Mouse (Mus musculus): Measurements from ENCODE around the gene Vrk1. TPM values are rescaled to one million over a fixed set of nuclear protein-coding genes. Genes with fewer than 3 reads are reported as not detected.

Gene Vrk1
- polyA plus RNA-seq, 1 experiment from 2014 or later: 47.0 TPM

GRCm38 (mm10) chr12:106001775-106002174, 8.3 kb upstream of the Vrk1 start:
- Histone ChIP-seq H3K4me3 (no peak overlapping the region), H3K36me3 (no peaks in the 10 kb centered on the region), H3K4me1 (replicated peaks) (no peaks in the 10 kb centered on the region), H3K4me2 (no peak overlapping the region), H3K27ac (ENCODE audit: poor library complexity, severe bottlenecking) (no peak overlapping the region), H3K9ac (no peak overlapping the region), H3K27me3 (replicated peaks) (no peaks in the 10 kb centered on the region), H3K9me3 (replicated peaks) (no peaks in the 10 kb centered on the region; the same call in 1 of the 2 replicates)
- ATAC-seq (ENCODE audit: insufficient number of reproducible peaks, low FRiP score): no peak
- WGBS: 62% methylated on average over 8 of the region's 8 CpGs

DNA sequence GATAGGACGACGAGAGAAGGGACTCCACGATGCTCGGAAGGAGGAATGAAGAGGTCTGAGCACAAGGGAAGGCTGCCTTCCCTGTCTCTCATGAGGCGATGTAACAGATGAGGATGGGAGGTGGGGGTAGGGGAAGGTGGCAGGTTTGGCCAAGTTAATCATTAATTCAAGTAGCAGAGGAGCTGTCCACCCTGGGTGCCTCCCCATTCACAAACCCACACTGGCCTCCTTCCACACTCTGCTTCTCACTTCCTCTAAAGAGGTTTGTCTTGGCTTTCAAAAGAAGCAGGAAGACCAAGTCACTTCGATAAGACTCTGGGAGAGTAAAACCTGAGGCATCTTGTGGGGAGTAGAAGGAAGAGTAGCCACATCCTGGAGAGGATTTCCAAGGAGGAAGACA, 5.3 kb upstream of the Vrk1 start:
- Histone ChIP-seq H3K9ac (no peak overlapping the region), H3K27ac (ENCODE audit: poor library complexity, severe bottlenecking) (no peak overlapping the region), H3K27me3 (replicated peaks) (no peaks in the 10 kb centered on the region), H3K9me3 (replicated peaks) (no peaks in the 10 kb centered on the region; the same call in 1 of the 2 replicates), H3K4me2 (no peak overlapping the region), H3K4me3 (no peak overlapping the region), H3K36me3 (no peaks in the 10 kb centered on the region), H3K4me1 (replicated peaks) (no peaks in the 10 kb centered on the region)
- WGBS: 66% methylated on average over 6 of the region's 6 CpGs
- no peak for ATAC-seq (ENCODE audit: insufficient number of reproducible peaks, low FRiP score)

GRCm38 (mm10) chr12:106006218-106006617, 3.8 kb upstream of the Vrk1 start:
- WGBS: 75% methylated on average over 6 of the region's 6 CpGs
- ATAC-seq (ENCODE audit: insufficient number of reproducible peaks, low FRiP score): no peak
- H3K4me1 ChIP-seq (replicated peaks): peaks cover 2% of the 10 kb centered on the region
- no peak overlapping the region for H3K4me3 ChIP-seq
- no peak overlapping the region for H3K9ac ChIP-seq
- no peak overlapping the region for H3K4me2 ChIP-seq
- H3K36me3 ChIP-seq: no peaks in the 10 kb centered on the region
- no peaks in the 10 kb centered on the region; the same call in 1 of the 2 replicates for H3K9me3 ChIP-seq (replicated peaks)
- no peak overlapping the region for H3K27ac ChIP-seq (ENCODE audit: poor library complexity, severe bottlenecking)
- no peaks in the 10 kb centered on the region for H3K27me3 ChIP-seq (replicated peaks)

GRCm38 (mm10) chr12:106008348-106009050, 1.5 kb upstream of the Vrk1 start:
- Histone ChIP-seq H3K4me2 (peak overlapping the region; percentile 10), H3K4me3 (no peak overlapping the region), H3K27me3 (replicated peaks) (no peaks in the 10 kb centered on the region), H3K4me1 (replicated peaks) (peaks cover 5% of the 10 kb centered on the region), H3K9ac (no peak overlapping the region), H3K36me3 (no peaks in the 10 kb centered on the region), H3K27ac (ENCODE audit: poor library complexity, severe bottlenecking) (no peak overlapping the region; the same call in 1 of the 2 replicates), H3K9me3 (replicated peaks) (no peaks in the 10 kb centered on the region; the same call in 1 of the 2 replicates)
- 57% methylated on average over 22 of the region's 22 CpGs for WGBS
- no peak for ATAC-seq (ENCODE audit: insufficient number of reproducible peaks, low FRiP score)

- Histone ChIP-seq H3K4me1 (replicated peaks) (peaks cover 5% of the 10 kb centered on the region), H3K4me2 (peak overlapping the region; percentile 46), H3K36me3 (no peaks in the 10 kb centered on the region), H3K27ac (ENCODE audit: poor library complexity, severe bottlenecking) (no peak overlapping the region), H3K9ac (peak overlapping the region; percentile 42; the same call in 1 of the 2 replicates), H3K4me3 (peak overlapping the region; percentile 93), H3K27me3 (replicated peaks) (no peaks in the 10 kb centered on the region), H3K9me3 (replicated peaks) (no peaks in the 10 kb centered on the region; the same call in 1 of the 2 replicates)
- 83% methylated on average over 12 of the region's 12 CpGs for WGBS
- ATAC-seq (ENCODE audit: insufficient number of reproducible peaks, low FRiP score): no peak
These were observed 732 bp upstream of the Vrk1 start for GRCm38 (mm10) chr12:106009122-106009870.

GRCm38 (mm10) chr12:106012161-106012560, 2.1 kb downstream of the Vrk1 start:
- Histone ChIP-seq H3K4me3 (no peak overlapping the region), H3K4me2 (no peak overlapping the region), H3K27me3 (replicated peaks) (no peaks in the 10 kb centered on the region), H3K9ac (no peak overlapping the region), H3K36me3 (0 out of 2 replicates have a peak, but pooled peaks cover 4% of the 10 kb centered on the region), H3K9me3 (replicated peaks) (no peaks in the 10 kb centered on the region), H3K27ac (ENCODE audit: poor library complexity, severe bottlenecking) (no peak overlapping the region), H3K4me1 (replicated peaks) (peaks cover 5% of the 10 kb centered on the region)
- 75% methylated on average over 2 of the region's 2 CpGs for WGBS
- no peak for ATAC-seq (ENCODE audit: insufficient number of reproducible peaks, low FRiP score)

DNA sequence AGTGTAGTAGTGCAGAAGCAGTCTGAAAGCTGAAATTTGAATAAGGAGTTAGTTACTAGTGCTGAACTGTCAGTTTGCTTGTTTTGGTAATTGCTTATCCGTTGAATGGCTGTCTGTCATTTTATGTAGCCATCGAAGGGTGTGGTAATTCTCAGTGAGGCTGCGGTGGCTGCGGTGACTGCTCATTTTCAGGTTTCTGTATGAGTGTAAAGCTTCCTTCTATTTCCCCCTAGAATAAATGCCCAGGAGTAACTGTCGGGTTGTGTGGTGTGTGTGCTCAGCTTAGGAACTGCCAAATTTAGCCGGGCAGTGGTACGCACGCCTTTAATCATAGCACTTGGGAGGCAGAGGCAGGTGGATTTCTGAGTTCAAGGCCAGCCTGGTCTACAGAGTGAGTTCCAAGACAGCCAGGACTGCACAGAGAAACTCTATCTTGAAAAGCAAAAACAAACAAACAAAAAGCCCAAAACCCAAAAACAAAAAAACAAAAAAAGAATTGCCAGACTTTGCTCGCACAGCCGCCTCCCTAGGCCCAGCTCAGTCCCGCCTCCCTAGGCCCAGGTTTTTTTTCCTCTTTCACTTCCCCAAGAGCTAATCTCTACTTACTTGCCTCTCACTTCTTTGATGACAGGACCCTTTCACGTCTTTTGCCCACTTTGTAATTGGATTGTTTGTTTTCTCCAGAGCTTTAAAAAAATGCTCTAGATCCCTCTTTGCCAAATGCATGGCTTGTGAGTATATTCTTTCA, 6.4 kb downstream of the Vrk1 start:
- H3K4me2 ChIP-seq: no peak overlapping the region
- no peak for ATAC-seq (ENCODE audit: insufficient number of reproducible peaks, low FRiP score)
- WGBS: 86% methylated on average over 12 of the region's 12 CpGs

DNA sequence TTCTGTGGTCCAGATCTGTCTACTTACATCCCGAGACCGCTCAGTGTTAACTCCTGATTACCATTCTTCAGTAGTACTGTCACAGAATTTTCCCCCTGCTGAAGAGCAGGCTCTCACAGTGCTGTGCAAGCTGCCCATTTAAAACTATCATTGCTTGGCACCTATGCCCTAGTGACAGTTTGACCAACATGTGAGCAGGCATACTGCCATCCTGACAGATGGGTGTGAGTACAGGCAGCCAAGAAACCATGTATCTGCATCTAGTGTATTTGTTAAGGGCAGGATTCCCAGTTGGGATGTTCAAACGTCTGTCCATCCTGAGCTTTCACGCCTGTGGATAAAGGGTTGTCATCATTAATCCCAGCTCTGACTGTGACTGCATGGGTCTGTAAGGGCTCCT, 10.0 kb downstream of the Vrk1 start:
- Histone ChIP-seq H3K9ac (no peak overlapping the region), H3K9me3 (replicated peaks) (no peaks in the 10 kb centered on the region), H3K4me3 (no peak overlapping the region), H3K27me3 (replicated peaks) (no peaks in the 10 kb centered on the region), H3K4me2 (no peak overlapping the region), H3K36me3 (0 out of 2 replicates have a peak, but pooled peaks cover 4% of the 10 kb centered on the region), H3K27ac (ENCODE audit: poor library complexity, severe bottlenecking) (no peak overlapping the region), H3K4me1 (replicated peaks) (peaks cover 14% of the 10 kb centered on the region)
- ATAC-seq (ENCODE audit: insufficient number of reproducible peaks, low FRiP score): no peak
- WGBS: 78% methylated on average over 4 of the region's 4 CpGs

More for the DNA sequence above, 6.4 kb downstream of the Vrk1 start:
- Histone ChIP-seq H3K4me1 (replicated peaks) (peaks cover 5% of the 10 kb centered on the region), H3K4me3 (no peak overlapping the region), H3K36me3 (0 out of 2 replicates have a peak, but pooled peaks cover 4% of the 10 kb centered on the region), H3K9ac (no peak overlapping the region), H3K27me3 (replicated peaks) (no peaks in the 10 kb centered on the region), H3K9me3 (replicated peaks) (no peaks in the 10 kb centered on the region), H3K27ac (ENCODE audit: poor library complexity, severe bottlenecking) (no peak overlapping the region)

DNA sequence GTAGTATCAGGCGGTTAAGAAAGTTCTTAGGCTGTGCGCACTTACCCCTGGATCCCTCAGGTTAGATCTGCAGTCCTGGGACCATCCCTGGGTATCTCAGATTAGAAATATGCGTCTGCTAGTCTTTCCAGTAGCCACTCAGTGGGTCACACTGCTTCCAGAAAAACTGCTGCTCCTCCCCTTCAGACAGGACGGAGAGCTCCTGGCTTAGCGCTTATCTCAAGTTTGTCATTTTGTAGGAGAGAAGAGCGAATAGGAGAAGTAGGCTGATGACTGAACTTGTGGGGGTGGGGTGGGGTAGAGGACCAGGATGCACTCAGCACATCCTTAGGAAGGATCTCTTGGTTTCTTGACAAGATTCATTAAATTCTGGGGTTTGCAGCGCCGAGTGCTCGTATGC, 13.6 kb downstream of the Vrk1 start:
- Histone ChIP-seq H3K4me3 (no peak overlapping the region), H3K4me2 (no peak overlapping the region), H3K9ac (no peak overlapping the region), H3K27me3 (replicated peaks) (no peaks in the 10 kb centered on the region), H3K27ac (ENCODE audit: poor library complexity, severe bottlenecking) (no peak overlapping the region), H3K9me3 (replicated peaks) (no peaks in the 10 kb centered on the region), H3K4me1 (replicated peaks) (peaks cover 14% of the 10 kb centered on the region), H3K36me3 (peaks cover 6% of the 10 kb centered on the region)
- 61% methylated on average over 9 of the region's 9 CpGs for WGBS
- ATAC-seq (ENCODE audit: insufficient number of reproducible peaks, low FRiP score): no peak

- H3K4me3 ChIP-seq: no peak overlapping the region
- peaks cover 9% of the 10 kb centered on the region for H3K36me3 ChIP-seq
- no peak overlapping the region for H3K4me2 ChIP-seq
- H3K9ac ChIP-seq: no peak overlapping the region
- 70% methylated on average over 6 of the region's 6 CpGs for WGBS
- H3K27me3 ChIP-seq (replicated peaks): no peaks in the 10 kb centered on the region
- H3K9me3 ChIP-seq (replicated peaks): no peaks in the 10 kb centered on the region
- peak; percentile 18; the same call in 1 of the 2 replicates for ATAC-seq (ENCODE audit: insufficient number of reproducible peaks, low FRiP score)
- H3K4me1 ChIP-seq (replicated peaks): peaks cover 18% of the 10 kb centered on the region
- H3K27ac ChIP-seq (ENCODE audit: poor library complexity, severe bottlenecking): no peak overlapping the region
These were observed 15.4 kb downstream of the Vrk1 start for GRCm38 (mm10) chr12:106025416-106025815.
